In the genomic region with DNA sequence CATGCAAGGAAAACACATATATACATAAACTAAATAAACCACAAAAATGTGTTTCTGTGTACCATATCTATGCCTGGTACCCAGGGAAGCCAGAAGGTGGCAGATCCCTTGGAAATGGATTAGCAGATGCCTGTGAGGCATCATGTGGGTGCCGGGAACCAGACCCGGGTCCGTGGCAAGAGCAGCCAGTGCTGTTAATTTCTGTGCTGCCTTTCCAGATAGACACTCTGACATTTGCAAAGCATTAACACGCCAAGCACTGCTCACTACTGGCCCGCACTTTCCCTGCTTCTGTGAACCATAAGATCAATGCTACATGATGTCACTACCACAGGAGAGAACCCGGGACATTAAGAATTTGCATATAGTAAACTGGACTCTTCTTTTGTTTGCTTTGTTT, we compare ENCODE assay signal across 30 mouse cellular contexts.
"Had no signal": no experiment of that assay in that cellular context is flagged by ENCODE, and none has a peak within 500 bp of the region (broad histone marks: within the 10 kb centered on the region; RNA-seq: fewer than 3 reads in every experiment).

No protein-coding gene starts in this region.

- H3K4me2 ChIP-seq: limb, embryonic 12.5 days; limb, embryonic 13.5 days; limb, embryonic 15.5 days; liver, embryonic 11.5 days; liver, embryonic 12.5 days; liver, embryonic 13.5 days; liver, embryonic 15.5 days; lung, embryonic 14.5 days; lung, embryonic 15.5 days; midbrain, embryonic 12.5 days; midbrain, embryonic 13.5 days; midbrain, embryonic 15.5 days; neural tube, embryonic 12.5 days had no signal

- H3K4me3 ChIP-seq: limb, embryonic 10.5 days; limb, embryonic 12.5 days; limb, embryonic 13.5 days; limb, embryonic 15.5 days; liver, embryonic 12.5 days; liver, embryonic 13.5 days; liver, embryonic 15.5 days; lung, embryonic 15.5 days; megakaryocyte, embryonic 14.5 days; midbrain, embryonic 10.5 days; midbrain, embryonic 12.5 days; midbrain, embryonic 13.5 days; midbrain, embryonic 15.5 days; myocyte; neural tube, embryonic 12.5 days had no signal

- H3K27me3 ChIP-seq: limb, embryonic 12.5 days; limb, embryonic 13.5 days; limb, embryonic 15.5 days; liver, embryonic 12.5 days; liver, embryonic 13.5 days; liver, embryonic 15.5 days; lung, embryonic 15.5 days; megakaryocyte, embryonic 14.5 days; midbrain, embryonic 12.5 days; midbrain, embryonic 13.5 days; midbrain, embryonic 15.5 days; neural tube, embryonic 12.5 days had no signal

- H3K9me3 ChIP-seq: limb, embryonic 10.5 days; limb, embryonic 12.5 days; limb, embryonic 13.5 days; limb, embryonic 15.5 days; liver, embryonic 12.5 days; liver, embryonic 13.5 days; liver, embryonic 15.5 days; lung, embryonic 15.5 days; midbrain, embryonic 12.5 days; midbrain, embryonic 13.5 days; midbrain, embryonic 15.5 days; neural tube, embryonic 12.5 days had no signal

- ATAC-seq: liver, embryonic 12.5 days; liver, postnatal 0 days; lung, postnatal 0 days; midbrain, embryonic 13.5 days; midbrain, embryonic 15.5 days had no signal

- H3K27ac ChIP-seq: limb, embryonic 10.5 days; limb, embryonic 12.5 days; limb, embryonic 13.5 days; limb, embryonic 15.5 days; liver, embryonic 12.5 days; liver, embryonic 13.5 days; liver, embryonic 14.5 days; liver, embryonic 15.5 days; lung, embryonic 15.5 days; macrophage; midbrain, embryonic 10.5 days; midbrain, embryonic 12.5 days; midbrain, embryonic 13.5 days; midbrain, embryonic 15.5 days; neural tube, embryonic 12.5 days had no signal

- H3K4me1 ChIP-seq: limb, embryonic 13.5 days; limb, embryonic 15.5 days; liver, embryonic 12.5 days; liver, embryonic 13.5 days; lung, embryonic 15.5 days; midbrain, embryonic 12.5 days had no signal

- H3K36me3 ChIP-seq: limb, embryonic 10.5 days; limb, embryonic 12.5 days; limb, embryonic 15.5 days; liver, embryonic 12.5 days; liver, embryonic 13.5 days; liver, embryonic 15.5 days; lung, embryonic 15.5 days had no signal

- DNase-seq: left cerebral cortex, postnatal 4 days; liver; liver, embryonic 13.5 days; liver, postnatal 0 days; lung, adult 18-20 months; lung, adult 2 months; lung, embryonic 14.5 days; lung, postnatal 10 days; lung, postnatal 14 days; lung, postnatal 36 days; lung, postnatal 4 days; midbrain, embryonic 14.5 days had no signal

- H3K9ac ChIP-seq: limb, embryonic 12.5 days; limb, embryonic 13.5 days; limb, embryonic 15.5 days; liver, embryonic 12.5 days; liver, embryonic 13.5 days; liver, embryonic 14.5 days; liver, embryonic 15.5 days; liver, postnatal 0 days; lung, embryonic 14.5 days; lung, embryonic 15.5 days; midbrain, embryonic 12.5 days; midbrain, embryonic 13.5 days; midbrain, embryonic 15.5 days; neural tube, embryonic 12.5 days had no signal
